Mouse (Mus musculus) layer of hippocampus, postnatal 14 days (tissue): ENCODE results near the gene Myo7a. TPM values are rescaled to one million over a fixed set of nuclear protein-coding genes. Genes with fewer than 3 reads are reported as not detected.

ENCODE experiments used
- DNase-seq, 2 experiments: peaks; one replicate each; pipeline ENCODE4 v3.0.0; 2021 to 2022; ENCODE audit warnings: low spot score in 2 of 2, mixed read lengths in 1 of 2
- total RNA-seq, 2 experiments: library from RNA; stranded (reverse); gene quantifications; 2 replicates each; pipeline ENCODE4 v1.2.3; 2021

The Myo7a gene
- total RNA-seq, 2 experiments from 2014 or later = 13.5 to 14.4 TPM

DNA sequence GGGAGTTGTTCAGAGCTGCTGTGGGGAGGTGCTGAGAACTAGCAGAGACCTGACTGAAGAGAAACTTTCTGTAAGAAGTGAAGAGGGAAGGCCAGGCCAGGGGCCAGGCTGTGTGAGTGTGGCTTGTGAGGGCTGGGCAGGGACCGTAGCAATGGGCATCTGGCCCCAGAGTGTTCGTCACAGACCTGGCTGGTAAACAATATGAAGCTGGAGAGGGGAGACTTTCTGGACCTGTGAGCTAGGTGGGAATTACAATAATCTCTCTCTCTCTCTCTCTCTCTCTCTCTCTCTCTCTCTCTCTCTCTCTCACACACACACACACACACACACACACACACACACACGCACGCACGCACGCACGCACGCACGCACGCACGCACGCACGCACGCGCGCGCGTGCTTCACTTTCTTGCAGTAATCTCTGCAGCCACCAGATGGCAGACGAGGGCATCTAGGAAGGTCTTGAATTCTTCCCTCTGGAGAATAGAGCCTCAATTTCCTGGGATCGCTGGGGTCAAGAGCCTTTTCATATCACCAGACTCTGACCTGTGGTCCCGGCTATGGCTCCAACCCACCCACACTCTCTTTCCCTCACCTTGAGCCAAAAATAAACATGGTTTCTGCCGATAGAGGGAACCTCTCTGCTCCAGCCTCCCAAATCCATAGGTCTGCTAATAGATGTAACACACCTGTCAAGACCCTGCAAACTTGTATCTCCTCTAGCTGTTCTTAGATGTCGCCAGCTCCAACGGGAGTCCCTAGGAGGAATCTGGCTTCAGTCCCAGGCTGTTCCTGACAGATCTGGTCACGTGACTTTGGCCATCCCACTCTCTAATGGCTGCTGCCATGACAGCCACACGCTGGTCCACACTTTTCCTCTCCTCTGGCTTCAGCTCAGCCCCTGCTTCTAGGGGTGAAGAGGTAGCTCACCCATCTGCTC, 16.1 kb downstream of the Myo7a start:
- DNase-seq = peak; percentile 84 to 88

DNA sequence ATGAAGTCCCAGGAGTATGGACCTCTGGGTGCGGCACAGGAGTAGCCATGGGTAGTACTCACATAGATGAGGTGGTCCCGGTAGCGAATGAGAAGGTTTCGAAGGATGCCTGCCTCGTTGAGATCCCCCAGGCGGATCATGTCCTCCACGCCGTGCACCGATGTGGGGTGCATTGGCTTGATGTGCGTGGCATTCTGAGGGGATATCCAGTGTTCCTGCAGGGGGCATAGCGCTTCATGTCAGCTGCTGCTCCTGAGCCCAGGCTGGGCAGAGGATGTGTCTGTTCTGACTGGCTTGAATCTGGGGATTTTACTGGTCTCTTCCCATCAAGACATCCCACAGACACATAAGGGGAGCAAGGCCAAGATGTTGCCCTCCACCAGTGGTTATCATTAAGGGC, 16.8 kb downstream of the Myo7a start:
- DNase-seq = no peak

DNA sequence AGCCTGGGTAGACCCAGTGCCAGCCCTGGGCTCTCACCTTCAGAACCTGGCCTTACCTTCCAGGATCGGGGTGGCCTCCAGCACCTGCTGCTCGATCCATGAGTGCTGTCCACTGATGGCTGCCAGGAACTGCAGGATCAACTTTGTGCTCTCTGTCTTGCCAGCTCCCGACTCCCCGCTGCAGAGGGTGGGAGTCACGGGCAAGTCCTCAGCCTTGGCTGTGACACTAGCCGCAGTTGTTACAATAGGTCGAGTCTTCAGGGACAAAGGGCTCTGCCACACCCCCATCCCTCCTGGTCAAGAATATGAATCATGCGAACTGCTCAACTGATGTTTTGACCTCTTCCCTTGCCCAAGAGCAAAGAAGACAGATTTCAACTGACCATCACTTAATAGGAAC, 21.8 kb downstream of the Myo7a start:
- no peak for DNase-seq

DNA sequence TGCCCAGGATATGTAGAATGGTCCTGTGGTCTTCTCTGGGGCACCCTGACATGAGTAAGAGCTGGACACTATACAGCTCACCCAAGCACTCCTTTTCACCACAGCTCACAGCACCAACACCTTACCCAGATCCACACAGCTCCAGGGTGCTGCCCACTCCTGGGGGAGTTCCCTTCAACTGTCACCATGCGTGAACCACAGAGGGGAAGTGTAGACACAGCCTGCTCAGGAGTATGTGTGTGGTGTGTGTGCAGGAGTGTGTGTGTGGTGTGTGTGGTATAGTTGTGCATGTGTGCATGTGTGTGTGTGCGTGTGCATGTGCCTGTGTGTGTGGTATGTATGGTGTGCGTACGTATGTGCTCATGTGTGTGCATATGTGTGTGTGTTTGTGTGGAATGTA, 23.5 kb downstream of the Myo7a start:
- DNase-seq = no peak

DNA sequence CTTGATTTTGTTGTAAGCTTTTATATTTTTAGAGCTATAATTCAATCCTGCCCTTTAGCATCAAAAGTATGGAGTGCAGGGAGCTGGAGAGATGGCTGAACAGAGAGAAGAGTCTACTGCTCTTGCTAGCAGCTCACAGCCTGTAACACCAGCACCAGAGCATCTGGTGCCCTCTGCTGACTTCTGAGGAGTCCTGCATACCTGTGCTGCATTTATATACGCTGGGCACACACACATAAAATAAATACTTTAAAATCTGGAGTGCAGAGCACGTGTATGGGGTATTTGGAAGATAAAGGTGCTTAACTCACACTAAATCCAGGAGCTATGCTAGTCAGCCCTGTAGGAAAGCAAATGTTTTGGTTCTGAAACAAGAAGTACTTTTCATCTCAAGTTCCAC, 33.0 kb downstream of the Myo7a start:
- no peak for DNase-seq

DNA sequence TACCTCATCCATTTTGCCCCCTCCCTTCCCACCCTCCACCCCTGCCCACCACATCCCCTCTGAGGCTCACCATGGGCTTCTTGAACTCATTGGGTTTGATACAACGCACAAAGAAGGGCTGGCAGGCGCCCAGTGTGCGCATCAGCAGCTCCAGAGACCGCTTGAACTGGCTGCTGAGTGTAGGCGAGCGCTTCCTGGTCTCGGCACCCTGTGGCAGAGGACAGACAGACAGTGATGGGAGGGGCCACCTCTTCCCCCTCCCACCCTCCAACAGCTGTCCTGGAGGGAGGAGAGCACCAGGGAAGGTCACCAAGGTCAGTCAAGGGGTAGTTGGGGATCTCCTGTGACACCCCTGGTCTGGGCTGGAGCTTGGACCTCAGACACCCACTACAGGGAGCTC, 34.0 kb downstream of the Myo7a start:
- no peak for DNase-seq

DNA sequence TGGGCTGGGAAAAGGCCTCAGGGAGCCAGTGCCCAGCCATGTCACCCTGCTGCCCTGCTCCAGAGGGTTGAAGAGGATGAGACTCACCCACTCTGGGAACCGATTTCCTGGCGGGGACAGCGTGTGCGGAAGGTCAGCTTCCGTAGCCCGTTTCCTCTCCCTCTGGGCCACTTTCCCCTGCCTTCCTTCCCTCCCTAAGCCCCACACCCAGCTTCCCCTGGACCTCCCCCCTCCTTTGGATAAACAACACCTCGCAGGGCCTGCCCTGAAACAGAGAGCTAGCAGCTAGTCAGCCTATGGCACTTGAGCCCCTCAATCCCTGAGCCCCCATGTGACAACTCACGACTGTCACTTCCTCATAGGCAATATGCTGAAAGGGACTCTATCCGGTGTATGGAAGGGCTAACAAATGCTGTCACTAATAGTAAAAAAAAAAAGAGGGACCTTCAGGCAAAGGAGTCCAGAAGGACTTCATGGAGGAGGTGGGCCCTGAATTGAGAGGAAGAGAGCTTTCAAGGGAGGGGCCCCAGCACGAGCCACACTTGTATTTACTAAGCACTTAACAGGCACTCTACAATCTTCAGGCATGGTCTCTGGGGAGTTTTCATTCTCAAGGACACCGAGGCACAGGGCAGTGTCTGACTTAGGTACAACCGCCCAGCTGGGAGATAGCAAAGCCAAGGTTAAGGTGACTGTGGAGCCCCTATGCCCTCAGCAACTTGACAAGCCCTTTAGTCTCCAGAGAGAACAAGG, 34.6 kb downstream of the Myo7a start:
- DNase-seq = no peak

DNA sequence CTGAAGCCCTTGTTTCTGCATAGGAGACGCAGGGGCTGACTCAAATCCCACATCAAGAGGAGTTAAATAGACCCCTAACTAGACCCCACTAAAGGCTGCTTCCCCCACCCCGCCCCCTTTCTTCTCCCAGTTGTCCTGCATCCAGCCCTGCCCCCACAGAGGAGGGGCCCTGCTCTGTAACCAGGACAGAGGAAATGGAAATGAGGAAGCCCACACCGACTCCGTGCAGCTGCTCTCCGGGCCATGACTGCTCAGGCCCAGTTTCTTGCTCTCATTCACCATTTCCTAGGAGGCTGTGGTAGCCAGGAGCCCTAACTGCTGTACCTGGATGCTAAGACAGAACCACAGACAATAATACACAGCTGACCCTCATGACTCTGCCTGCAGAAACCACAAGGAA, 36.9 kb downstream of the Myo7a start:
- DNase-seq = no peak

DNA sequence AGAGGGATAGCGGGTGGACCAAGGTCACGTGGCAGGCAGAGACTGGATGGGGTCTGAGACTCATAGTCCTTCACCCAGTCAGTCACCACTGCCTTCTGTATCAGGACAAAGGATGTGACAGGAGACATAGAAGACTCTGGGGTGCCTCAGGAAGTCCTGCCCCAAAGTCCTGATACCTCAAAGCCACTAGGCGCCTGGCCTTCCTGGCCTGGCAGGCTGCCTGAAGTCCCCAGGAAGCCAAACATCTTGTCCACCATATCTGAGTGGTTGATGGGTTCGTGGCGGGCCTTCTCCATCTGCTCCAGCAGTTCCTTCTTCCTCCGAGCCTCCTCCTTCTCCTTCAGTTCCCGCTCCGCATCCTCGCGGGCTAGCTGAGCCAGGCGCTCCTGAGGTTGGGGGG, 41.9 kb downstream of the Myo7a start:
- no peak for DNase-seq

DNA sequence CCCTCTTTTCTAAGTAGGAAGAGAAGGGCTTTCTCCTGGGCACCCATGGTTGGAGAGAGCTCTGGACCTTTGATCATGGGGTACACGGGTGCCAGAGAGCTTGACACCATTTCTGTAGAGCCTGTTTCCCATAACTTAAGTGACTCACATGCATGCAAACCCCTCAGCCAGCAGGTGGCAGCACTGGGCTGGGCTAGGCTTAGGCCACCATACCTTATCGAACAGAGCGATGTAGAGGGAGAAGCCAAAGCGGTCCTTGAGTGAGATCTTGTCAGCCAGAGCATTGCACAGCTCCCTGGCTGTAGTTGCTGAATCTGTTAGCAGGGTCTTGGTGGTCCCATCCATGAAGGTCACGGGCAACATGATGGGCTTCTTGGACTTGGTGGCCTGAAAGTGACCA, 47.7 kb downstream of the Myo7a start:
- DNase-seq = peak; percentile 60 to 81

DNA sequence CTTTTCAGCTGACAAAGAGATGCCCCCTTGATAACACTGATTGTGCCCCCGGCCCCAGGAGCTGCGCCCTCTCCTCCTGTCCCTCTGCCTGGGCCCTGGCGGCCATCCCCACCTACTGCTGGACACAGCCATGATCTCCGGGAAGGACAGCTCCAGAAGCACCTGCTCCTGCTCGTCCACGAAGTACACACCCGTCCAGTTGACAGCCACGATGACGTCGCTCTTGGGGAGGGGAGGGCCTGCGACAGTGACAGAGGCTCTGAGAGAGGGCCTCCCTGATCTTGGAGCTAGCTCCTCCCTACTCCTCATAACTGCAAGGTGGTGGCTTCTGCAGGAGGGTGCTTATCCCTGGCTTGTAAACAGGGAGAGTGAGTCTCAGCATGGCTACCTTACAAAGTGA, 53.1 kb downstream of the Myo7a start:
- DNase-seq = no peak

DNA sequence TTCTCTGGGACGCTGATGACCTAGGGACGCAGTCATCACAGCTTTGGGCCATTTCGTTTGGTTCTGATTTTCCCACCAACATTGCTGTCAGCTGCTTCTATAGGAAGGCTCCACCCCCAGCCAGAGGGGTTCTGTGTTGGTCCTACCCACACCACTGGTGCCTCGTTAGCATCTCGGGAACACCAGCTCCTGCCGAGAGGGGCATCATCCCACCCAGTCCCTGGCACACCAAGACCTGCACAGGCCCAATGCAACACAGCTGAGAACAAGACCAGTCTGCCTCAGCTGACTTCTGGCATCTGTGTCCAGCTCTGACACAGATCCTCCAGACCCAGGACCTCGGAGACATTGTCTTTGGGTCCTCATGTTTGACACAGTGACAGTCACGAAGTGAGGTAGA, 64.4 kb downstream of the Myo7a start:
- DNase-seq = no peak

DNA sequence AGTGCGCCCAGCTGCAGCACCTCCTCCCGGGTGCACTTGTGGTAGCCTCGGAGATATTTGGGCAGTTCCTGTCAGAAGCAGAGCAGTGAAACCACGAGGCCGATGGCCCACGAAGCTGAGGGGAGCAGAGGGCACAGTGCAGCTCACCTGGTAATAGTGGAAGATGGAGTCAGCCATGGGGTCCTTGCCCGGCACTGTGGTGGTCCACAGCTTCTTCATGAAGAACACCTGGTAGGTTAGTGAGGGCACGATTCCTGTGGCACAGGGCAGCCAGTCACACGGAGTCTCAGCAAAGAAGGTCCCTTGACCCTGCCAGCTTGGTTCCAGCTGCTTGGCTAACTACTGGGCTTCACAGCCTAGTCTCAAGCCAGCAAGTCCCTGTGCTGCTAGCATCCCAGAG, 64.9 kb downstream of the Myo7a start:
- no peak for DNase-seq

DNA sequence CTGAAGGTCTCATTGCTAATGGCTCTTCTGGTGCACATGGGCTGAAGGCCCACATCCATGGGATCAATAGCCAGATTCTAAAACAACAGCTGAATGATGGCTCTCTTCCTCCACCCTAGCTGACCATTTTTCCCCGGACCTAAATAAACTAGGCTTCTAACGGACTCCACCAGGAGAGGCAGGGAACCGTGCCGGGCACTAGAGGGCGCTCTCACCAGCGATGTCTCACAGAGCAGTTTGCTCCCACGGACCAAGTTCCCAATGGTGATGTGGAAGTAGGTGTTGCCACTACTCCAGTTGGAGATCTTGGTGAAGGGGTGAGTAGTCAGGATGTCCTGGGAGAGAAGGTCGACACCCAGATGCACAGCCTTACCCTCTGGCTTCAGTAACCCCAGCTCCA, 67.3 kb downstream of the Myo7a start:
- DNase-seq = peak; percentile 16 to 17

DNA sequence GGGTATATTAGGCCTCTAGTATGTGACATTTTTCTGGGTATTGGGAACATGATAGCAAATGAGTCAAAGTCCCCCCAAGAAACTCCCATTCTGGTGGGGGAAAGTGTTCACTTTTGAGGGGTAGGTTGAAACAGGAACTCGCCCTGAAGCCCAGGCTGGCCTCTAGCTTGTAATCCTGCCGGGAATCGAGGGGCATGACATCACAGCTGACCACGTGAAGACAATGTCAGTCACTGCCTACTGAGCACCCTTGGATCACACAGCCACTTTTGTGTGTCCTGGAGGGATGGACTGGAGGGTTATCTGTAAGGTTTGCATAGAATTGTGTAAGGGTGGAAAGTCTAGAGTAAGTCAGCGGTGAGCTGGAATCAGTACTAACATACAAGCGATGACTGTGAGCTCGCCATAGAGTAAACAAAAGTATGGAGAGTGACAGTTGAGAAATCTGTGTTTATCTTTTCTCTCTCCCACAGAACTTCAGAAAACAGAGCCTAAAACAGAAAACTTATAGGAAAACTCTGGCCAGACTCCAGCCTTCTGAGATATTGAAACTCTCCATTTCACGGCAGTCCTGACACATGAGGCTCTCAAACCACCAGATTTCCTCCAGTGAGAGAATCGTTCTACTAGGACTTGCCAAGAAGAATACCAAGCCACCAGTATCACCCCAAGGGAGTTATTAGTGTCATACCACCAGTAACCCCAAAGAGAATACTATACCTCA, 71.1 kb downstream of the Myo7a start:
- no peak for DNase-seq

DNA sequence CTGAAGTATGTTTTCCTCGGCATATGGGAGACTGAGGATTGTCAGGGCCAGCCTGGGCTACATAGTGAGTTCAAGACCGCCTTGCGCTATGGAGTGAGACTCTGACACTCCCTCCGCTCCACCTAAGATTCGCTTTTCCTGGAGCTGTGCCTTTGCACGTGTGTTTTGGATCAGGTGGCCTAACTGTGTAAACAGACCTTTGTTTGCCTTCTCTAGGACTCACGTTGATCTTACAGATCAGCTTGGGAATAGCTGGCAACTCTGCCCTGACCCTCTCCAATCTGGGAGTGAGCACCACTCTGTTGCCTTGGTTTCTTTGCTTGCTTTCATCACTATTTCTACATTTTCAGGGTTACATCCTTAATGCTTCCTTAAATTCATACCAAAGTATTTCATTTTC, 116.7 kb downstream of the Myo7a start:
- no peak for DNase-seq

Other genes with a start within 250 kb of the Myo7a start
- not detected for gene Gdpd4, start 199.6 kb downstream of the Myo7a start, total RNA-seq
- gene Omp, start 26.0 kb upstream of the Myo7a start, total RNA-seq = 1 to 10 TPM; 1.1 to 1.5 TPM
- 10 to 100 TPM; 57.0 to 58.9 TPM for gene Capn5, start 58.8 kb upstream of the Myo7a start, total RNA-seq
- under 1 TPM; 0.23 to 0.26 TPM for gene B3gnt6, start 80.0 kb upstream of the Myo7a start, total RNA-seq
- 10 to 100 TPM; 14.6 to 20.0 TPM for gene Acer3, start 201.7 kb upstream of the Myo7a start, total RNA-seq
- gene Tsku, start 241.8 kb upstream of the Myo7a start, total RNA-seq = 1 to 10 TPM; 3.8 to 4.1 TPM